22 mouse cellular contexts compared by ENCODE assay signal in genomic region chr10:103731522-103731921, GRCm38 (mm10).
A peak's percentile ranks its signal among the peaks of the same experiment; 100 is the strongest.
DNase-seq lines count a peak whose midpoint lies in the region; ATAC-seq lines count a peak whose summit lies in the region.
"Had no signal": no experiment of that assay in that cellular context is flagged by ENCODE, and none has a peak within 500 bp of the region (broad histone marks: within the 10 kb centered on the region; RNA-seq: fewer than 3 reads in every experiment).

No protein-coding gene starts in this region.

- H3K27me3 ChIP-seq in forebrain, embryonic 13.5 days: no peaks in the 10 kb centered on the region
- no peaks in the 10 kb centered on the region for H3K27me3 ChIP-seq in forebrain, embryonic 16.5 days (replicated peaks; ENCODE audit: control insufficient read depth, insufficient read depth, low read length)
- H3K27me3 ChIP-seq in kidney, embryonic 15.5 days: no peaks in the 10 kb centered on the region
- no peaks in the 10 kb centered on the region for H3K27me3 ChIP-seq in neural tube, embryonic 11.5 days (ENCODE audit: control insufficient read depth, insufficient read depth, low read length)
- H3K27me3 ChIP-seq in neural tube, embryonic 15.5 days (replicated peaks): no peaks in the 10 kb centered on the region
- H3K27me3 ChIP-seq in midbrain, embryonic 14.5 days (ENCODE audit: control insufficient read depth, insufficient read depth, low read length): no peaks in the 10 kb centered on the region
- H3K27me3 ChIP-seq: CH12.LX; embryonic facial prominence, embryonic 13.5 days; hindbrain, embryonic 15.5 days; limb, embryonic 12.5 days; liver, embryonic 12.5 days; midbrain, embryonic 12.5 days had no signal

- no peak for DNase-seq in kidney, postnatal 25 days
- DNase-seq in neural tube, embryonic 11.5 days (ENCODE audit: low spot score): peak; percentile 21
- DNase-seq in midbrain, embryonic 14.5 days: peak; percentile 4
- no peak for DNase-seq in heart, adult 9 months (ENCODE audit: low spot score in 2 of 2)
- DNase-seq: adrenal gland, postnatal 25 days; cerebellum, adult 11-12 months; cerebellum, postnatal 25 days; lung, adult 2 months; lung, postnatal 4 days; thymus, postnatal 14 days had no signal

- H3K36me3 ChIP-seq in forebrain, embryonic 13.5 days (ENCODE audit: poor library complexity, severe bottlenecking): no peaks in the 10 kb centered on the region
- H3K36me3 ChIP-seq in forebrain, embryonic 16.5 days (ENCODE audit: control insufficient read depth, insufficient read depth): no peaks in the 10 kb centered on the region
- no peaks in the 10 kb centered on the region for H3K36me3 ChIP-seq in kidney, embryonic 15.5 days
- H3K36me3 ChIP-seq in neural tube, embryonic 11.5 days (ENCODE audit: control insufficient read depth, insufficient read depth, low read length): no peaks in the 10 kb centered on the region
- no peaks in the 10 kb centered on the region for H3K36me3 ChIP-seq in neural tube, embryonic 15.5 days
- no peaks in the 10 kb centered on the region for H3K36me3 ChIP-seq in midbrain, embryonic 14.5 days (ENCODE audit: control insufficient read depth, insufficient read depth, low read length)
- H3K36me3 ChIP-seq: embryonic facial prominence, embryonic 13.5 days; heart, embryonic 10.5 days; hindbrain, embryonic 15.5 days; limb, embryonic 12.5 days; liver, embryonic 12.5 days; midbrain, embryonic 12.5 days had no signal

- H3K4me3 ChIP-seq in forebrain, embryonic 13.5 days: no peak overlapping the region
- H3K4me3 ChIP-seq in forebrain, embryonic 16.5 days (replicated peaks; ENCODE audit: low read length): no peak overlapping the region
- H3K4me3 ChIP-seq in kidney, embryonic 15.5 days (replicated peaks): no peak overlapping the region
- H3K4me3 ChIP-seq in neural tube, embryonic 11.5 days (ENCODE audit: low read depth, low read length): no peak overlapping the region
- no peak overlapping the region for H3K4me3 ChIP-seq in neural tube, embryonic 15.5 days (replicated peaks)
- H3K4me3 ChIP-seq in midbrain, embryonic 14.5 days (replicated peaks; ENCODE audit: low read depth, low read length): no peak overlapping the region
- H3K4me3 ChIP-seq: embryonic facial prominence, embryonic 13.5 days; heart, embryonic 10.5 days; hindbrain, embryonic 15.5 days; limb, embryonic 12.5 days; liver, embryonic 12.5 days; midbrain, embryonic 12.5 days had no signal

- H3K9me3 ChIP-seq in forebrain, embryonic 13.5 days (replicated peaks): no peaks in the 10 kb centered on the region
- no peaks in the 10 kb centered on the region for H3K9me3 ChIP-seq in forebrain, embryonic 16.5 days (ENCODE audit: control insufficient read depth, low read length)
- no peaks in the 10 kb centered on the region for H3K9me3 ChIP-seq in kidney, embryonic 15.5 days (replicated peaks)
- H3K9me3 ChIP-seq in neural tube, embryonic 11.5 days (ENCODE audit: control insufficient read depth, low read length): no peaks in the 10 kb centered on the region
- H3K9me3 ChIP-seq in neural tube, embryonic 15.5 days (replicated peaks): no peaks in the 10 kb centered on the region
- H3K9me3 ChIP-seq in midbrain, embryonic 14.5 days (ENCODE audit: control insufficient read depth, low read length): no peaks in the 10 kb centered on the region
- H3K9me3 ChIP-seq: embryonic facial prominence, embryonic 13.5 days; heart, embryonic 10.5 days; hindbrain, embryonic 15.5 days; limb, embryonic 12.5 days; liver, embryonic 12.5 days; midbrain, embryonic 12.5 days had no signal

- 17% methylated on average over 1 of the region's 1 CpGs for WGBS in forebrain, embryonic 13.5 days
- 14% methylated on average over 1 of the region's 1 CpGs for WGBS in forebrain, embryonic 16.5 days
- 4% methylated on average over 1 of the region's 1 CpGs for WGBS in kidney, embryonic 15.5 days
- WGBS in neural tube, embryonic 11.5 days: 22% methylated on average over 1 of the region's 1 CpGs
- 6% methylated on average over 1 of the region's 1 CpGs for WGBS in neural tube, embryonic 15.5 days
- WGBS in midbrain, embryonic 14.5 days: 23% methylated on average over 1 of the region's 1 CpGs

- H3K9ac ChIP-seq in forebrain, embryonic 13.5 days: no peak overlapping the region
- H3K9ac ChIP-seq in forebrain, embryonic 16.5 days (replicated peaks; ENCODE audit: low read depth, low read length): no peak overlapping the region
- H3K9ac ChIP-seq in kidney, embryonic 15.5 days: no peak overlapping the region
- no peak overlapping the region for H3K9ac ChIP-seq in neural tube, embryonic 11.5 days (ENCODE audit: low read length)
- H3K9ac ChIP-seq in neural tube, embryonic 15.5 days (replicated peaks): no peak overlapping the region
- H3K9ac ChIP-seq in midbrain, embryonic 14.5 days (replicated peaks; ENCODE audit: low read length): no peak overlapping the region
- H3K9ac ChIP-seq: embryonic facial prominence, embryonic 13.5 days; hindbrain, embryonic 15.5 days; limb, embryonic 12.5 days; liver, embryonic 12.5 days; midbrain, embryonic 12.5 days had no signal

- H3K4me1 ChIP-seq in forebrain, embryonic 13.5 days: peaks cover 8% of the 10 kb centered on the region; the same call in 1 of the 2 replicates
- H3K4me1 ChIP-seq in forebrain, embryonic 16.5 days (replicated peaks; ENCODE audit: control insufficient read depth, insufficient read depth, low read length): 0 out of 2 replicates have a peak, but pooled peaks cover 2% of the 10 kb centered on the region
- H3K4me1 ChIP-seq in kidney, embryonic 15.5 days: peaks cover 7% of the 10 kb centered on the region; the same call in 1 of the 2 replicates
- no peaks in the 10 kb centered on the region for H3K4me1 ChIP-seq in neural tube, embryonic 11.5 days (ENCODE audit: control insufficient read depth, insufficient read depth, low read length)
- no peaks in the 10 kb centered on the region; the same call in 1 of the 2 replicates for H3K4me1 ChIP-seq in neural tube, embryonic 15.5 days
- peaks cover 4% of the 10 kb centered on the region for H3K4me1 ChIP-seq in midbrain, embryonic 14.5 days (ENCODE audit: control insufficient read depth, insufficient read depth, low read length)
- H3K4me1 ChIP-seq: embryonic facial prominence, embryonic 13.5 days; heart, embryonic 10.5 days; limb, embryonic 12.5 days; liver, embryonic 12.5 days had no signal

- no peak for ATAC-seq in forebrain, embryonic 13.5 days
- ATAC-seq in forebrain, embryonic 16.5 days: no peak
- ATAC-seq in kidney, embryonic 15.5 days (replicated peaks; ENCODE audit: low FRiP score): peak; percentile 38
- ATAC-seq in neural tube, embryonic 11.5 days (ENCODE audit: insufficient read depth, low FRiP score, low TSS enrichment): no peak
- ATAC-seq in neural tube, embryonic 15.5 days (ENCODE audit: low FRiP score): no peak
- no peak for ATAC-seq in midbrain, embryonic 14.5 days (ENCODE audit: low FRiP score, low TSS enrichment)
- ATAC-seq: intestine, postnatal 0 days; liver, embryonic 12.5 days had no signal

- peak overlapping the region; percentile 60 for H3K27ac ChIP-seq in forebrain, embryonic 13.5 days
- H3K27ac ChIP-seq in forebrain, embryonic 16.5 days (ENCODE audit: low read length): no peak overlapping the region
- H3K27ac ChIP-seq in kidney, embryonic 15.5 days: peak overlapping the region; percentile 45; the same call in 1 of the 2 replicates
- no peak overlapping the region for H3K27ac ChIP-seq in neural tube, embryonic 11.5 days (ENCODE audit: low read depth, low read length)
- no peak overlapping the region for H3K27ac ChIP-seq in neural tube, embryonic 15.5 days (replicated peaks)
- no peak overlapping the region for H3K27ac ChIP-seq in midbrain, embryonic 14.5 days (replicated peaks; ENCODE audit: low read depth, low read length)
- H3K27ac ChIP-seq: embryonic facial prominence, embryonic 13.5 days; heart, embryonic 10.5 days; hindbrain, embryonic 15.5 days; limb, embryonic 12.5 days; liver, embryonic 12.5 days; midbrain, embryonic 12.5 days had no signal

- H3K4me2 ChIP-seq in forebrain, embryonic 13.5 days: no peak overlapping the region
- H3K4me2 ChIP-seq in forebrain, embryonic 16.5 days (ENCODE audit: low read length): no peak overlapping the region
- H3K4me2 ChIP-seq in kidney, embryonic 15.5 days: no peak overlapping the region
- H3K4me2 ChIP-seq in neural tube, embryonic 11.5 days (ENCODE audit: low read depth): no peak overlapping the region
- H3K4me2 ChIP-seq in neural tube, embryonic 15.5 days: no peak overlapping the region
- H3K4me2 ChIP-seq in midbrain, embryonic 14.5 days (ENCODE audit: low read length): no peak overlapping the region
- H3K4me2 ChIP-seq: embryonic facial prominence, embryonic 13.5 days; hindbrain, embryonic 15.5 days; limb, embryonic 12.5 days; liver, embryonic 12.5 days; midbrain, embryonic 12.5 days had no signal

Comparison
In these comparisons a context has a peak if more than half of its experiments do, and no peak if none do; other contexts are left out.
1. H3K27ac ChIP-seq: peak in forebrain, embryonic 13.5 days (single experiment) and kidney, embryonic 15.5 days (single experiment); none in forebrain, embryonic 16.5 days (single experiment), neural tube, embryonic 11.5 days (single experiment), neural tube, embryonic 15.5 days (single experiment) and midbrain, embryonic 14.5 days (single experiment).
2. DNase-seq: peak in neural tube, embryonic 11.5 days (single experiment) and midbrain, embryonic 14.5 days (single experiment); none in kidney, postnatal 25 days (0 of 2) and heart, adult 9 months (0 of 2).